In the genomic region with DNA sequence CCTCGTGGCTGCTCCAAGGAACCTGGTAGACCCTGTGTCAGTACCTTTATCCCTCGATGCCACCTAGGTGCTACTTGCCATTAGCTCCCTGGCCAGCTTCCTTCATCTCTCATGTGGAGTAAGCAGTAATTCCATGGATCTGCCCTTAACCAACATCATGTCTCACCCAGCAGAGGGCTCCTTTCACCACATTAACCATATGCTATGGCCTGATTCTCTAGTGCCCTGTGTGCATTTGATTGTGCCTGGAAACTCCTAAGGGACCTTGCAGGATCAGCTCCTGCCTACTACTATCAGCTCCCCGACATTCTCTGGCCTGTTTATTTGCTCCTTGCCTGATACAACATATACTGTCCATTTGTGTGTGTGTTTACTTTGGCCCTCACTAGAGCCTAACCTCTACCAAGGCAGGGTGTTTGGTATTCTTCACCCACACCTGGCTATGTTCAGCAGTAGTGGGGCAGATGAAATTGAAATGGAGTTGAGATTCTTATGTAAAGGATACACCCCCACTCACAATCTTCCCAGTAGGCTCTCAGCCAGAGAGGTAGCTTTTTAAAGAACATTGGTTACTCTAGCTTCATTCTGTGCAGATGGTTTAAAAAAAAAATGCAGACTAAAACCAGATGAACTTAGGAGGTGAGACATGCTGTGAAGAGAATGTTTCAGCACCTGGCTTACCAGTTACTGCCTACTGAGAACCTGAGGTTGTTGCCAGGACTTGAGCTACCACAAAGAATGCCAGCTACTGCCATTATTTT, we compare ENCODE assay signal across 10 mouse cellular contexts. TPM values are rescaled to one million over a fixed set of nuclear protein-coding genes. Genes with fewer than 3 reads are reported as not detected.
DNase-seq lines count a peak whose midpoint lies in the region; ATAC-seq and TF ChIP-seq lines count a peak whose summit lies in the region.
"Had no signal": no experiment of that assay in that cellular context is flagged by ENCODE, and none has a peak within 500 bp of the region (broad histone marks: within the 10 kb centered on the region; RNA-seq: fewer than 3 reads in every experiment).

No protein-coding gene starts in this region.

- no peak for DNase-seq in frontal cortex, postnatal 25 days (ENCODE audit: low spot score in 2 of 2)
- peak; percentile 63 for DNase-seq in left cerebral cortex, adult 11 months (ENCODE audit: low spot score)
- no peak for DNase-seq in left cerebral cortex, postnatal 4 days
- DNase-seq in 416B (ENCODE audit: low read depth), result peak; percentile 31
- DNase-seq in left cerebral cortex, adult 2 months (ENCODE audit: extremely low spot score in 1 of 2, low spot score in 2 of 2), result peak; percentile 16 to 34
- no peak for DNase-seq in c-Kit-positive CD71-positive TER-119-positive erythroid progenitor cells, embryonic 14.5 days (ENCODE audit: low spot score)

- ATAC-seq in frontal cortex, adult (ENCODE audit: low TSS enrichment), result peak; percentile 90
- ATAC-seq in monocyte, adult 5-6 weeks (replicated peaks; ENCODE audit: insufficient number of reproducible peaks, low FRiP score, low TSS enrichment, poor library complexity, severe bottlenecking), result no peak

- peak overlapping the region; percentile 68 for H3K27ac ChIP-seq in left cerebral cortex, adult 2 months
- H3K27ac ChIP-seq: neural tube, embryonic 15.5 days had no signal

- H3K4me3 ChIP-seq in left cerebral cortex, adult 2 months, result no peak overlapping the region
- H3K4me3 ChIP-seq: neural tube, embryonic 15.5 days had no signal

- peak; percentile 34 for TF ChIP-seq CTCF in left cerebral cortex, adult 2 months (IDR thresholded peaks at IDR 0.05)

- intact Hi-C loops in left cerebral cortex, postnatal 4 days (cut with DNase I), result no loop called here
- intact Hi-C loops in left cerebral cortex, adult 2 months (cut with DNase I), result loop anchor here (2.0 to 5.0 kb wide), 3 partner anchors 29 to 169 kb away; a partner anchor contains a TSS

RNA-seq across cellular contexts. Expression of a gene that starts 19.7 kb away (rescaled TPM):
- 100 to 1,000 TPM; 170 to 174 TPM for total RNA-seq in left cerebral cortex, postnatal 4 days (2021)
- 100 to 1,000 TPM; 149 to 160 TPM for total RNA-seq in left cerebral cortex, adult 2 months (2021)
- total RNA-seq in monocyte, adult 5-6 weeks (2017), result 81.2 to 110 TPM (median 99.0 TPM) in 3 replicates

RNA-seq across cellular contexts. Expression of a gene that starts 28.6 kb away (rescaled TPM):
- total RNA-seq in left cerebral cortex, postnatal 4 days (2021), result 100 to 1,000 TPM; 481 to 486 TPM
- total RNA-seq in left cerebral cortex, adult 2 months (2021), result 100 to 1,000 TPM; 702 to 722 TPM
- total RNA-seq in monocyte, adult 5-6 weeks (2017), result 3.5 to 27.0 TPM (median 23.8 TPM) in 3 replicates

RNA-seq across cellular contexts. Expression of a gene that starts 37.8 kb away (rescaled TPM):
- total RNA-seq in left cerebral cortex, postnatal 4 days (2021), result not detected
- total RNA-seq in left cerebral cortex, adult 2 months (2021), result not detected
- total RNA-seq in monocyte, adult 5-6 weeks (2017), result not detected in 3 replicates
- total RNA-seq: left cerebral cortex, postnatal 10 days had no signal

RNA-seq across cellular contexts. Expression of a gene that starts 58.7 kb away (rescaled TPM):
- 1 to 10 TPM; 1.2 TPM for total RNA-seq in left cerebral cortex, postnatal 4 days (2021)
- total RNA-seq in left cerebral cortex, adult 2 months (2021), result 1 to 10 TPM; 1.6 to 3.0 TPM
- 1.0 to 1.5 TPM in 2 of 3 replicates, not detected in the other for total RNA-seq in monocyte, adult 5-6 weeks (2017)

Comparison
In these comparisons a context has a peak if more than half of its experiments do, and no peak if none do; other contexts are left out.
1. DNase-seq: peak in left cerebral cortex, adult 11 months (single experiment), 416B (single experiment) and left cerebral cortex, adult 2 months (2 of 2); none in frontal cortex, postnatal 25 days (0 of 2), left cerebral cortex, postnatal 4 days (single experiment) and c-Kit-positive CD71-positive TER-119-positive erythroid progenitor cells, embryonic 14.5 days (single experiment).
2. RNA of a gene that starts 28.6 kb away (total RNA-seq): 702 to 722 TPM in left cerebral cortex, adult 2 months and 481 to 486 TPM in left cerebral cortex, postnatal 4 days; 3.5 to 27.0 TPM in monocyte, adult 5-6 weeks; every median in the first group is over 10 times any median in the second.